Mouse (Mus musculus) activated CD4-positive, CD25-positive, alpha-beta regulatory T cell (primary cell): ENCODE data around the gene Xpot. TPM values are rescaled to one million over a fixed set of nuclear protein-coding genes. Genes with fewer than 3 reads are reported as not detected.

Experiments
- polyA plus RNA-seq, 2 experiments: library from polyadenylated mRNA; unstranded; fragments of 100-300 nt; shearing (Covaris generic); gene quantifications; one replicate each; pipeline ENCODE4 v1.2.1; 2017

Gene Xpot
- 10 to 100 TPM; 30.1 to 46.2 TPM for polyA plus RNA-seq

DNA sequence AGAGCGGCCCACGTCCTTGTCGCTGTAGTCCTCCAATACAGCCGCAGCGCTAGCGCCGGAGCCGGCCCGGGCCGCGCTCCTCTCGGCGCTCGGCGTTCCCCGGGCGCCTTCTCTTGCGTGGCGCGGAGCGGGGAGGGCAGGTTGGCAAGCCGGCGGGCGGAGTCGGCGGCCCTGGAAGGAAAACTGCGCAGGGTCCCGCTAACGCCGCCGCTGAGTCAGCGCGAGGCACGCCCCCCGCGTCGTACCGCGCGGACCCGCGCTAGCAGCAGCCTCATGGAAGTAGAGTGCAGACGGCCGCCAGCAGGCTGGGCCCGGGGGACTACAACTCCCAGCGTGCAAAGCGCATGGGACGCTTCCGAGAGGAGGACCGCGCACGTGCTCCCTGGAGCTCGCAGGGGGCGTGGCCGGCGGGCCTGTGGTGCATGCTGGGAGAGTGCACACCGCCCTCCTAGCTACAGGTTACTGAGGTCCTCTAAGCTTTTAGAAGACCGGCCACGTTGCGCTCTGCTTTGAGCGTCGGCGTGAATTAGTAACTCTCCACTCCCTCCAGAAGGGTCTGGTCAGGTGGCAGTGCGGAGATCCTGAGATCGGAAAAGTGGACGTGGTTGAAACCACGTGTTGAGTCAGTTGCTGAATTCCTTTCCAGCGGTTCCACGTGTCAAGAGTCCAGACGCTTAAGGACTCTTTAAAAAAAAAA is at the start of gene Xpot:
Gene Xpot, minus strand, starts transcription at position 147 of the 697 bp plus-strand sequence.

DNA sequence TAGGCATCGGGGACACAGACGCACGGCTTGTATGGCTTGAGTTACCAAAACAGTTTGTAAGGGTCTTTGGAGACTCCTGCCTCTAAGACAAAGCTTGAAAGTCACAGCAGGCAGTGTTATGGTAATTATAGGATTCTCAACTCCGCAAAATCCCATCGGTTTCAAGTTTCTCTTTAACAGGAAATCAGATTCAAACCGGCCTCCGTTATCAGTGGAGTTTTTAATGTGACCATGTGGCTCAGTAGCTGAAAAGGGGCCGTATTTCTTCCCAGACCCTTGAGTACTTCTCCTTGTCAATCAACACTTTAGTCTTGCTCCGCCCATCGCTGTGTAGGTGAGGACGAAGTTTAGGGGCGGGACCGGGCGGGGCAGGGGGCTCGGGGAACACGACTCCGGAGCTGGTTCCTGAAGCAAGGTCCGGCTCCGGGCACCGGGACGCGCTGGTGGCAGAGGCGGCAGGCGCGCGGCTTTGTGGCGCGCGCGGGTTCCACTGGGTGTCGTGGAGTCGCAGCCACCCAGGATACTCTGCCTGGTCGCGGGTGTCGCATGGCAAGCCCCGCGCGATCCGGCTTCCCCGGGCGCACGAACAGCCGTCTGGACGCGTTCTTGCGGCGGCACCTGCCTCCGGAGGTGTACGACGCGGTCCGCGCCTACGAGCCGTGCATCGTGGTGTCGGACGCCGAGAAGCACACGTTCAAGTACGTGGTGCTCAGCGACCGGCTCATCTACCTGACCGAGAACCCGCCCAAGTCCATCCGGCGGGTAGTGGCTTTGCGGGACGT is 15.3 kb upstream of the Xpot start, which contains the start of gene D930020B18Rik:
Gene D930020B18Rik, plus strand, starts transcription at position 317 of the 782 bp plus-strand sequence.

GRCm38 (mm10) chr10:121586675-121587370 is 39.3 kb downstream of the Xpot start, which contains the start of gene Tbk1:
Gene Tbk1, minus strand, starts transcription at chr10:121586787.

Other genes with a start within 250 kb of the Xpot start
- gene Rassf3, start 150.0 kb downstream of the Xpot start, polyA plus RNA-seq = 10 to 100 TPM; 13.8 to 20.6 TPM
- gene Tbk1, start 39.5 kb downstream of the Xpot start, polyA plus RNA-seq = 10 to 100 TPM; 83.8 to 85.1 TPM
- gene D930020B18Rik, start 15.3 kb upstream of the Xpot start, polyA plus RNA-seq = under 1 TPM; 0.10 to 0.14 TPM
- gene BC048403, start 113.6 kb upstream of the Xpot start, polyA plus RNA-seq = 1 to 10 TPM; 2.2 to 3.8 TPM